Mouse (Mus musculus): ENCODE results near the gene Mepce. TPM values are rescaled to one million over a fixed set of nuclear protein-coding genes. Genes with fewer than 3 reads are reported as not detected.

Gene Mepce
- total and polyA plus RNA-seq, 3 experiments: 58.7 to 74.2 TPM; not detected in 1

DNA sequence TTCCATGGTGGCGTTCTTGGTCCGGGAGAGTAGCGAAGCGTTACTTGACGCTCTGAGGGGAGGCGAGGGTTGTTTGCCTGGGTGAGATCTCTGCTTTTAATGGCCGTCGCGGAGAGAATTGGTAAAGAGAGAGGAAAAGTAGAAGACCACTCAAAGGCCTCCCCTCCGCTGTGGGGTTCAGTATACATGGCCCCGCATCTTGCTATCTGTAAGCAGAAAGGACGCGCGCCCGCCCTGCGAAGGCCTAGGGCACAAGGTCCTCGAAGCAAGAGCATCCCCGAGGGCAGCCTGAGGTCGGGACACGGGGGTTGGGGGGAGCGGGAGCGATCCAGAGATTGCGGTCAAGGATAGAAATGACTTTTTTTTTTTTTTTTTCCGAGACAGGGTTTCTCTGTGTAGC is 716 bp upstream of the Mepce start:
- peaks cover 0 to 15% of the 10 kb centered on the region in 2 experiments; a peak in 2 of 4 replicates for H3K36me3 ChIP-seq (ENCODE audit: control insufficient read depth in 1 of 2, insufficient read depth in 2 of 2, low read length in 2 of 2)
- H3K4me3 ChIP-seq (ENCODE audit: control insufficient read depth in 1 of 2, insufficient read depth in 1 of 2, low read depth in 2 of 2, low read length in 2 of 2): no peak overlapping the region
- no peak for DNase-seq (ENCODE audit: low read depth, low spot score)
- no peak overlapping the region for H3K9ac ChIP-seq (ENCODE audit: control insufficient read depth, low read depth, low read length, poor library complexity, severe bottlenecking)
- peaks cover 31% of the 10 kb centered on the region for H3K79me2 ChIP-seq (ENCODE audit: control insufficient read depth, insufficient read depth, low read length, poor library complexity)
- H3K27me3 ChIP-seq (ENCODE audit: control insufficient read depth in 1 of 2, insufficient read depth in 2 of 2, low read length in 2 of 2): no peaks in the 10 kb centered on the region
- TF ChIP-seq ELF1 (IDR thresholded peaks at IDR 0.05; ENCODE audit: low read depth, low read length) (no peak), USF1 (IDR thresholded peaks at IDR 0.05; ENCODE audit: low read depth, low read length) (no peak), USF2 (IDR thresholded peaks at IDR 0.05; ENCODE audit: borderline replicate concordance in 1 of 2, insufficient read depth in 1 of 2, low read depth in 1 of 2, low read length in 2 of 2) (no peak), POLR2AphosphoS2 (IDR thresholded peaks at IDR 0.05; ENCODE audit: low read length) (no peak), MAX (IDR thresholded peaks at IDR 0.05; ENCODE audit: low read length) (no peak), ZKSCAN1 (IDR thresholded peaks at IDR 0.05; ENCODE audit: low read depth, low read length) (no peak)
- no peaks in the 10 kb centered on the region for H3K9me3 ChIP-seq (replicated peaks; ENCODE audit: insufficient read depth, low read length)
- H3K4me1 ChIP-seq (ENCODE audit: control insufficient read depth in 1 of 2, insufficient read depth in 2 of 2, low read length in 2 of 2): peaks cover 0 to 22% of the 10 kb centered on the region in 2 experiments; a peak in 2 of 4 replicates
- no peak overlapping the region for H3K27ac ChIP-seq (ENCODE audit: control insufficient read depth, low read depth, low read length)

GRCm38 (mm10) chr5:137786109-137786942 is 1.1 kb downstream of the Mepce start:
- peaks cover 37% of the 10 kb centered on the region for H3K79me2 ChIP-seq (ENCODE audit: control insufficient read depth, insufficient read depth, low read length, poor library complexity)
- peaks cover 0 to 15% of the 10 kb centered on the region in 2 experiments; a peak in 3 of 4 replicates for H3K36me3 ChIP-seq (ENCODE audit: control insufficient read depth in 1 of 2, insufficient read depth in 2 of 2, low read length in 2 of 2)
- H3K27me3 ChIP-seq (ENCODE audit: control insufficient read depth in 1 of 2, insufficient read depth in 2 of 2, low read length in 2 of 2): no peaks in the 10 kb centered on the region
- peak overlapping the region; percentile 98 for H3K27ac ChIP-seq (ENCODE audit: control insufficient read depth, low read depth, low read length)
- peak; percentile 100 for DNase-seq (ENCODE audit: low read depth, low spot score)
- peaks cover 0 to 22% of the 10 kb centered on the region in 2 experiments; a peak in 2 of 4 replicates for H3K4me1 ChIP-seq (ENCODE audit: control insufficient read depth in 1 of 2, insufficient read depth in 2 of 2, low read length in 2 of 2)
- H3K9me3 ChIP-seq (replicated peaks; ENCODE audit: insufficient read depth, low read length): no peaks in the 10 kb centered on the region
- peak overlapping the region; percentile 73 to 88 for H3K4me3 ChIP-seq (ENCODE audit: control insufficient read depth in 1 of 2, insufficient read depth in 1 of 2, low read depth in 2 of 2, low read length in 2 of 2)
- H3K9ac ChIP-seq (ENCODE audit: control insufficient read depth, low read depth, low read length, poor library complexity, severe bottlenecking): peak overlapping the region; percentile 98
- TF ChIP-seq UBTF (IDR thresholded peaks at IDR 0.05; ENCODE audit: borderline replicate concordance, insufficient read depth, low read depth, low read length): no peak
- TF ChIP-seq TAL1 (IDR thresholded peaks at IDR 0.05; ENCODE audit: low read length): no peak
- no peak; the same call in 1 of the 2 replicates for TF ChIP-seq KAT2A (conservative IDR thresholded peaks at IDR 0.05; ENCODE audit: low read depth, low read length)
- peak; percentile 94 for TF ChIP-seq POLR2AphosphoS2 (IDR thresholded peaks at IDR 0.05; ENCODE audit: low read length)
- TF ChIP-seq MAZ (IDR thresholded peaks at IDR 0.05; ENCODE audit: low read depth, low read length): peak; percentile 92
- TF ChIP-seq CHD1 (IDR thresholded peaks at IDR 0.05; ENCODE audit: low read depth, low read length): no peak
- TF ChIP-seq ZMIZ1 (IDR thresholded peaks at IDR 0.05; ENCODE audit: low read depth, low read length): peak; percentile 95; the same call in 1 of the 2 replicates
- no peak for TF ChIP-seq ZKSCAN1 (IDR thresholded peaks at IDR 0.05; ENCODE audit: low read depth, low read length)
- TF ChIP-seq ELF1 (IDR thresholded peaks at IDR 0.05; ENCODE audit: low read depth, low read length): peak; percentile 56
- TF ChIP-seq ETS1 (IDR thresholded peaks at IDR 0.05; ENCODE audit: low read depth, low read length): peak; percentile 74
- no peak for TF ChIP-seq JUND (IDR thresholded peaks at IDR 0.05; ENCODE audit: low read depth, low read length)
- peak; percentile 98 for TF ChIP-seq MAX (IDR thresholded peaks at IDR 0.05; ENCODE audit: low read length)
- TF ChIP-seq MXI1 (IDR thresholded peaks at IDR 0.05; ENCODE audit: low read depth, low read length): peak; percentile 97
- TF ChIP-seq SIN3A (IDR thresholded peaks at IDR 0.05; ENCODE audit: low read length): peak; percentile 80
- TF ChIP-seq BHLHE40 (IDR thresholded peaks at IDR 0.05; ENCODE audit: borderline replicate concordance, low read depth, low read length): peak; percentile 95
- TF ChIP-seq TBP (IDR thresholded peaks at IDR 0.05; ENCODE audit: low read depth, low read length): peak; percentile 91
- peak; percentile 82 for TF ChIP-seq HCFC1 (IDR thresholded peaks at IDR 0.05; ENCODE audit: low read depth, low read length)
- peak; percentile 92; the same call in 1 of the 2 replicates for TF ChIP-seq POLR2AphosphoS5 (IDR thresholded peaks at IDR 0.05; ENCODE audit: borderline replicate concordance, low read depth, low read length)
- TF ChIP-seq MYB (IDR thresholded peaks at IDR 0.05; ENCODE audit: low read depth, low read length): peak; percentile 48; the same call in 1 of the 2 replicates
- TF ChIP-seq GABPA (IDR thresholded peaks at IDR 0.05; ENCODE audit: low read depth, low read length): no peak
- peak; percentile 84 for TF ChIP-seq NRF1 (IDR thresholded peaks at IDR 0.05; ENCODE audit: insufficient read depth, low read depth, low read length, poor library complexity, severe bottlenecking)
- TF ChIP-seq MYC (IDR thresholded peaks at IDR 0.05; ENCODE audit: low read depth, low read length): peak; percentile 96
- TF ChIP-seq MAFK (IDR thresholded peaks at IDR 0.05; ENCODE audit: borderline replicate concordance, low read depth, low read length): no peak
- TF ChIP-seq GATA1 (IDR thresholded peaks at IDR 0.05; ENCODE audit: low read depth, low read length): no peak
- no peak for TF ChIP-seq RCOR1 (IDR thresholded peaks at IDR 0.05; ENCODE audit: low read depth, low read length)
- no peak for TF ChIP-seq ZC3H11A (IDR thresholded peaks at IDR 0.05; ENCODE audit: low read depth, low read length)

Measured in MEL (cell line).